Mouse (Mus musculus) heart, embryonic 11.5 days (tissue): Measurements from ENCODE around the gene Kcnip1. TPM values are rescaled to one million over a fixed set of nuclear protein-coding genes. Genes with fewer than 3 reads are reported as not detected.

Experiments
- ATAC-seq: fragments of 200-750 bp; cut with Nextera tagmentation; replicated peaks from 2 replicates; pipeline ENCODE4 v1.8.0; 2017; ENCODE audit warnings: moderate library complexity; ENCODE audit not compliant: insufficient number of reproducible peaks, low FRiP score, low TSS enrichment
- H3K27ac ChIP-seq: fragments of 300-500 bp; sonication (generic); 2 replicates; pipeline ENCODE4 v1.5.1; 2014; ENCODE audit warnings: mild to moderate bottlenecking, low read depth, low read length
- H3K27me3 ChIP-seq: fragments of 300-500 bp; sonication (generic); 2 replicates; pipeline ENCODE4 v1.6.1; 2014; ENCODE audit warnings: mild to moderate bottlenecking, low read length, mixed read lengths; ENCODE audit not compliant: control insufficient read depth, insufficient read depth
- H3K36me3 ChIP-seq: fragments of 300-500 bp; sonication (generic); 2 replicates; pipeline ENCODE4 v1.6.1; 2014; ENCODE audit warnings: mild to moderate bottlenecking, low read length, moderate library complexity, mixed read lengths; ENCODE audit not compliant: control insufficient read depth, insufficient read depth
- H3K4me1 ChIP-seq: fragments of 300-500 bp; sonication (generic); 2 replicates; pipeline ENCODE4 v1.6.1; 2014; ENCODE audit warnings: low read length; ENCODE audit not compliant: control insufficient read depth, insufficient read depth
- H3K4me2 ChIP-seq: fragments of 300-500 bp; sonication (generic); 2 replicates; pipeline ENCODE4 v1.6.1; 2014; ENCODE audit warnings: mild to moderate bottlenecking, moderate library complexity
- H3K4me3 ChIP-seq: fragments of 300-500 bp; sonication (generic); 2 replicates; pipeline ENCODE4 v1.5.1; 2014; ENCODE audit warnings: low read depth, low read length
- H3K9ac ChIP-seq: fragments of 300-500 bp; sonication (generic); 2 replicates; pipeline ENCODE4 v1.6.1; 2014; ENCODE audit warnings: mild to moderate bottlenecking, low read depth, low read length, moderate library complexity
- H3K9me3 ChIP-seq: fragments of 300-500 bp; sonication (generic); replicated peaks from 2 replicates; pipeline ENCODE4 v1.6.1; 2016; ENCODE audit warnings: low read length; ENCODE audit not compliant: control insufficient read depth
- WGBS: fragments of 180-500 bp; shearing (Covaris S2); extraction: QIAGEN DNeasy Blood & Tissue Kit; methylation state at CpG from one replicate; pipeline ENCODE4 v1.1.7; 2014; ENCODE audit not compliant: insufficient replicate concordance; 5-methylcytosine and 5-hydroxymethylcytosine counted together
- polyA plus RNA-seq: library from polyadenylated mRNA; unstranded; fragments of >200 nt; fragmentation: Nextera tagmentation; extraction: Ambion mirVana; gene quantifications from 2 replicates; pipeline ENCODE4 v1.2.1, GENCODE M21; 2014

Kcnip1 gene
- polyA plus RNA-seq, 1 experiment from 2014 or later: 0.44 TPM

GRCm38 (mm10) chr11:33887660-33888059 is 105.3 kb downstream of the Kcnip1 start:
- 75% methylated on average over 3 of the region's 3 CpGs for WGBS
- Histone ChIP-seq H3K27ac (no peak overlapping the region), H3K4me2 (no peak overlapping the region), H3K36me3 (no peaks in the 10 kb centered on the region), H3K4me1 (no peaks in the 10 kb centered on the region), H3K4me3 (no peak overlapping the region), H3K27me3 (no peaks in the 10 kb centered on the region), H3K9ac (no peak overlapping the region), H3K9me3 (no peaks in the 10 kb centered on the region)
- ATAC-seq: no peak

GRCm38 (mm10) chr11:33885981-33886380 is 107.0 kb downstream of the Kcnip1 start:
- no peak overlapping the region for H3K27ac ChIP-seq
- no peak overlapping the region for H3K9ac ChIP-seq
- H3K4me3 ChIP-seq: no peak overlapping the region
- H3K4me2 ChIP-seq: no peak overlapping the region
- H3K9me3 ChIP-seq: no peaks in the 10 kb centered on the region
- WGBS: 58% methylated on average over 4 of the region's 4 CpGs
- H3K27me3 ChIP-seq: no peaks in the 10 kb centered on the region
- H3K4me1 ChIP-seq: no peaks in the 10 kb centered on the region
- no peak for ATAC-seq
- no peaks in the 10 kb centered on the region for H3K36me3 ChIP-seq

GRCm38 (mm10) chr11:33882731-33883328 is 110.1 kb downstream of the Kcnip1 start:
- WGBS: 68% methylated on average over 5 of the region's 5 CpGs
- no peak overlapping the region for H3K9ac ChIP-seq
- no peak overlapping the region for H3K4me2 ChIP-seq
- no peaks in the 10 kb centered on the region for H3K27me3 ChIP-seq
- H3K4me3 ChIP-seq: no peak overlapping the region
- no peaks in the 10 kb centered on the region for H3K9me3 ChIP-seq
- H3K27ac ChIP-seq: no peak overlapping the region
- no peaks in the 10 kb centered on the region for H3K36me3 ChIP-seq
- no peak for ATAC-seq
- no peaks in the 10 kb centered on the region for H3K4me1 ChIP-seq

GRCm38 (mm10) chr11:33874925-33875324 is 118.0 kb downstream of the Kcnip1 start:
- no peak overlapping the region for H3K4me2 ChIP-seq
- no peaks in the 10 kb centered on the region for H3K27me3 ChIP-seq
- no peak overlapping the region for H3K27ac ChIP-seq
- H3K36me3 ChIP-seq: no peaks in the 10 kb centered on the region
- peaks cover 4% of the 10 kb centered on the region; the same call in 1 of the 2 replicates for H3K9me3 ChIP-seq
- no peak overlapping the region for H3K4me3 ChIP-seq
- peaks cover 24% of the 10 kb centered on the region for H3K4me1 ChIP-seq
- no peak overlapping the region for H3K9ac ChIP-seq
- no peak for ATAC-seq

GRCm38 (mm10) chr11:33873071-33873781 is 119.7 kb downstream of the Kcnip1 start:
- H3K9me3 ChIP-seq: peaks cover 4% of the 10 kb centered on the region; the same call in 1 of the 2 replicates
- peak overlapping the region; percentile 80 for H3K27ac ChIP-seq
- no peaks in the 10 kb centered on the region for H3K27me3 ChIP-seq
- 45% methylated on average over 10 of the region's 10 CpGs for WGBS
- H3K4me3 ChIP-seq: no peak overlapping the region
- peak overlapping the region; percentile 39; the same call in 1 of the 2 replicates for H3K9ac ChIP-seq
- peaks cover 24% of the 10 kb centered on the region for H3K4me1 ChIP-seq
- ATAC-seq: peak; percentile 89
- peak overlapping the region; percentile 45 for H3K4me2 ChIP-seq
- no peaks in the 10 kb centered on the region for H3K36me3 ChIP-seq

GRCm38 (mm10) chr11:33872716-33873048 is 120.3 kb downstream of the Kcnip1 start:
- Histone ChIP-seq H3K36me3 (no peaks in the 10 kb centered on the region), H3K9ac (peak overlapping the region; percentile 39; the same call in 1 of the 2 replicates), H3K4me3 (0 out of 2 replicates have a peak overlapping the region, but pooled peaks have one; percentile 8), H3K4me1 (peaks cover 24% of the 10 kb centered on the region), H3K27ac (peak overlapping the region; percentile 80), H3K27me3 (no peaks in the 10 kb centered on the region), H3K9me3 (peaks cover 4% of the 10 kb centered on the region; the same call in 1 of the 2 replicates), H3K4me2 (peak overlapping the region; percentile 45)
- WGBS: 68% methylated on average over 2 of the region's 2 CpGs
- ATAC-seq: 0 out of 2 replicates have a peak, but pooled peaks have one; percentile 52

GRCm38 (mm10) chr11:33871998-33872715 is 120.8 kb downstream of the Kcnip1 start:
- Histone ChIP-seq H3K4me3 (0 out of 2 replicates have a peak overlapping the region, but pooled peaks have one; percentile 8), H3K4me2 (peak overlapping the region; percentile 45; the same call in 1 of the 2 replicates), H3K9ac (peak overlapping the region; percentile 39; the same call in 1 of the 2 replicates), H3K36me3 (no peaks in the 10 kb centered on the region), H3K4me1 (peaks cover 24% of the 10 kb centered on the region), H3K27me3 (no peaks in the 10 kb centered on the region), H3K9me3 (peaks cover 4% of the 10 kb centered on the region; the same call in 1 of the 2 replicates), H3K27ac (peak overlapping the region; percentile 80)
- ATAC-seq: peak; percentile 77
- 33% methylated on average over 9 of the region's 9 CpGs for WGBS

GRCm38 (mm10) chr11:33870246-33870645 is 122.7 kb downstream of the Kcnip1 start:
- H3K36me3 ChIP-seq: no peaks in the 10 kb centered on the region
- no peak overlapping the region for H3K9ac ChIP-seq
- H3K4me2 ChIP-seq: no peak overlapping the region
- no peak overlapping the region for H3K4me3 ChIP-seq
- H3K27me3 ChIP-seq: no peaks in the 10 kb centered on the region
- ATAC-seq: no peak
- H3K4me1 ChIP-seq: peaks cover 24% of the 10 kb centered on the region
- whole genome bisulfite sequencing: 76% methylated on average over 2 of the region's 2 CpGs
- H3K27ac ChIP-seq: no peak overlapping the region
- peaks cover under 1% of the 10 kb centered on the region; the same call in 1 of the 2 replicates for H3K9me3 ChIP-seq
